Mouse (Mus musculus) kidney, adult 2 months (tissue): ENCODE measurements around the gene Prss28. TPM values are rescaled to one million over a fixed set of nuclear protein-coding genes. Genes with fewer than 3 reads are reported as not detected.

Experiments used
- DNase-seq: peaks from one replicate; pipeline ENCODE4 v3.0.0; 2021
- H3K27ac ChIP-seq: fragments of 200-500 bp; 2 replicates; pipeline ENCODE4 v1.5.1; 2012; ENCODE audit warnings: low read depth, low read length, control low read depth, inconsistent platforms; ENCODE audit not compliant: insufficient read depth
- H3K27me3 ChIP-seq: fragments of 200-500 bp; replicated peaks from 2 replicates; pipeline ENCODE4 v1.6.1; 2012; ENCODE audit warnings: mild to moderate bottlenecking, moderate library complexity, low read length, inconsistent platforms; ENCODE audit not compliant: control insufficient read depth, insufficient read depth
- H3K36me3 ChIP-seq: fragments of 200-500 bp; 2 replicates; pipeline ENCODE4 v1.6.1; 2012; ENCODE audit warnings: mild to moderate bottlenecking, moderate library complexity, low read length, inconsistent platforms; ENCODE audit not compliant: control insufficient read depth, insufficient read depth
- H3K4me1 ChIP-seq: fragments of 200-500 bp; 2 replicates; pipeline ENCODE4 v1.6.1; 2011; ENCODE audit warnings: low read length; ENCODE audit not compliant: control insufficient read depth, insufficient read depth
- H3K4me3 ChIP-seq: fragments of 200-500 bp; 2 replicates; pipeline ENCODE4 v1.5.1; 2011; ENCODE audit warnings: mild to moderate bottlenecking, low read depth, low read length, control low read depth; ENCODE audit not compliant: insufficient read depth
- CTCF ChIP-seq: fragments of 200-500 bp; conservative IDR thresholded peaks from 2 replicates; pipeline ENCODE4 v1.5.1; 2011; ENCODE audit warnings: low read depth, mild to moderate bottlenecking, control low read depth, low read length, moderate library complexity, mixed read lengths; ENCODE audit not compliant: insufficient read depth, insufficient read length
- POLR2A ChIP-seq: fragments of 200-500 bp; IDR thresholded peaks from one replicate; pipeline ENCODE4 v1.6.1; 2011; ENCODE audit warnings: low read depth, low read length, control low read depth
- WGBS: fragments of 180-500 bp; shearing (Covaris S2); methylation state at CpG from one replicate; pipeline ENCODE4 v1.1.7; 2018; 5-methylcytosine and 5-hydroxymethylcytosine counted together
- polyA plus RNA-seq: library from polyadenylated mRNA; depleted of rRNA; stranded (reverse); fragments of >200 nt; gene quantifications from 2 replicates; pipeline ENCODE4 v1.2.3, GENCODE M21; 2012

Gene Prss28
- polyA plus RNA-seq, 1 experiment = not detected

GRCm38 (mm10) chr17:25294111-25294510, 14.3 kb upstream of the Prss28 start:
- 73% methylated on average over 1 of the region's 1 CpGs for WGBS
- Histone ChIP-seq H3K4me1 (no peaks in the 10 kb centered on the region), H3K36me3 (no peaks in the 10 kb centered on the region), H3K4me3 (no peak overlapping the region), H3K27ac (no peak overlapping the region), H3K27me3 (no peaks in the 10 kb centered on the region)
- no peak for DNase-seq
- TF ChIP-seq POLR2A (no peak), CTCF (no peak)

GRCm38 (mm10) chr17:25298094-25298493, 10.4 kb upstream of the Prss28 start, which contains the start of gene Prss34:
Prss34 (plus strand) TSS chr17:25298394.
- H3K36me3 ChIP-seq = no peaks in the 10 kb centered on the region
- no peak within 1 kb of the TSS for H3K27ac ChIP-seq
- no peak within 1 kb of the TSS for H3K4me3 ChIP-seq
- WGBS = 77% methylated on average over 5 of the region's 5 CpGs
- TF ChIP-seq POLR2A = no peak
- no peak for TF ChIP-seq CTCF
- H3K4me1 ChIP-seq = no peaks in the 10 kb centered on the region
- H3K27me3 ChIP-seq = no peaks in the 10 kb centered on the region
- no peak for DNase-seq

GRCm38 (mm10) chr17:25318354-25318753, 9.9 kb downstream of the Prss28 start, which contains the start of gene Prss29:
Prss29 (plus strand) TSS chr17:25318654.
- no peak for DNase-seq
- Histone ChIP-seq H3K4me1 (no peaks in the 10 kb centered on the region), H3K36me3 (no peaks in the 10 kb centered on the region), H3K27ac (no peak within 1 kb of the TSS), H3K27me3 (no peaks in the 10 kb centered on the region), H3K4me3 (no peak within 1 kb of the TSS)
- no peak for TF ChIP-seq POLR2A
- no peak for TF ChIP-seq CTCF
- 72% methylated on average over 5 of the region's 5 CpGs for WGBS

DNA sequence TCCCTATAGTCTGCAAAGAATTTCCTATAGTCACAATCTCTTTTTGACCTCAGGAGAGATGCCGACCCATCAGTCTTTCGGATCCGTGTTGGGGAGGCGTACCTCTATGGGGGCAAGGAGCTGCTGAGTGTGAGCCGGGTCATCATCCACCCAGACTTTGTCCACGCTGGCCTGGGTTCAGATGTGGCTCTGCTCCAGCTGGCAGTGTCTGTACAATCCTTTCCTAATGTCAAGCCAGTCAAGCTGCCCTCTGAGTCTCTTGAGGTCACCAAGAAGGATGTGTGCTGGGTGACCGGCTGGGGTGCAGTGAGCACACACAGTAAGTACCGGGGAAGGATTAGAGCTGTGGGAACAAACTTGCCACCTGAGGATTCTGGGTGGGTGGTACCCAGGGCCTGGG, 12.4 kb downstream of the Prss28 start:
- WGBS = 54% methylated on average over 8 of the region's 8 CpGs
- Histone ChIP-seq H3K27ac (no peak overlapping the region), H3K4me1 (no peaks in the 10 kb centered on the region), H3K36me3 (no peaks in the 10 kb centered on the region), H3K4me3 (no peak overlapping the region), H3K27me3 (no peaks in the 10 kb centered on the region)
- peak; percentile 52 for DNase-seq
- TF ChIP-seq CTCF (no peak), POLR2A (no peak)

- no peaks in the 10 kb centered on the region for H3K4me1 ChIP-seq
- no peak for TF ChIP-seq POLR2A
- H3K36me3 ChIP-seq = no peaks in the 10 kb centered on the region
- H3K4me3 ChIP-seq = no peak overlapping the region
- H3K27ac ChIP-seq = no peak overlapping the region
- WGBS = 23% methylated on average over 2 of the region's 2 CpGs
- no peak for DNase-seq
- H3K27me3 ChIP-seq = no peaks in the 10 kb centered on the region
Measured at GRCm38 (mm10) chr17:25322930-25323329, 14.5 kb downstream of the Prss28 start.

GRCm38 (mm10) chr17:25332321-25332720, 23.9 kb downstream of the Prss28 start:
- Histone ChIP-seq H3K36me3 (no peaks in the 10 kb centered on the region), H3K27ac (no peak overlapping the region), H3K4me1 (no peaks in the 10 kb centered on the region), H3K4me3 (no peak overlapping the region), H3K27me3 (no peaks in the 10 kb centered on the region)
- 58% methylated on average over 9 of the region's 9 CpGs for WGBS
- no peak for DNase-seq
- no peak for TF ChIP-seq POLR2A
- no peak for TF ChIP-seq CTCF

DNA sequence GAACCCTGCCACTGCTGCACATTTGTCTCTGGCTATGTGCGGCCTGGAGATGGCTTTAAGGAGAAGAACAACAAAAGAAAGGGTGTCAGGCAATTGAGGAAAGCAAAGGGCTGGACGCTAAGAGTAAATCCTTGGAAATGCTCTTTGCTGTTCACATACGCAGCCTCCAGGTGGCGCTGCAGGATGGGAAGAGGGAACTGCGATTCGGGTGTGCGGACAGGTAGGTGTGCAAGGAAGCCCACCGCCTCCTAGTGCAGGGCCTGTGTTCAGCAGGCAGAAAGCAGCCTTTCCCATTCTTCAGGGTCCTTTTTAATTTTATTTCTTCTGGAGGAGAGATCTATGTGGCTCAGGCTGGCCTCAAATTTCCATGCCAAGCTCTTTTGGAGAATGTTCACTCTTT, 25.5 kb downstream of the Prss28 start:
- TF ChIP-seq POLR2A (no peak), CTCF (peak; percentile 97)
- H3K4me3 ChIP-seq = no peak overlapping the region
- H3K27ac ChIP-seq = no peak overlapping the region
- WGBS = 3% methylated on average over 8 of the region's 8 CpGs
- no peaks in the 10 kb centered on the region for H3K27me3 ChIP-seq
- H3K4me1 ChIP-seq = no peaks in the 10 kb centered on the region
- H3K36me3 ChIP-seq = no peaks in the 10 kb centered on the region
- DNase-seq = peak; percentile 38

DNA sequence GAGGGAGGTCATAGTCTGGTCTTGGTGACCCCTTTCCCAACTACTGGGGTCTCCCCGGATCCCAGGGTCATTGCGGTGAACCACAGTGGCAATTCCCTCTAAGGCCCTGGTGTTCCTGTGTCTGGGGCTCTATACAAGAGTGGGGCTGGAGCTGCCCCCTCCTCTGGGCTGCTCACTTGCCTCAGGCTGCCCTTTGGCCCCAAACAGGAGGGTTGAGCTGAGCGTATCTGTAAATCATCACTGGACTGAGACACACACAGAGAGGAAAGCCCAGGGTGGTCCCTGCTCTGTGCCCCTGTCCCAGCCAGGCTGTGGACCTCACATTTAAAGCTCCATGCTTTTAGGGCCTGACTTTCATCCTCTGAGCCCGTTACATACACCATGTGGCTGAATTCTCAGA, 29.8 kb downstream of the Prss28 start:
- peak; percentile 26 for DNase-seq
- H3K27ac ChIP-seq = no peak overlapping the region
- 68% methylated on average over 4 of the region's 4 CpGs for WGBS
- no peaks in the 10 kb centered on the region for H3K36me3 ChIP-seq
- H3K27me3 ChIP-seq = no peaks in the 10 kb centered on the region
- no peaks in the 10 kb centered on the region for H3K4me1 ChIP-seq
- H3K4me3 ChIP-seq = no peak overlapping the region
- no peak for TF ChIP-seq POLR2A
- no peak for TF ChIP-seq CTCF
